Mouse (Mus musculus) stomach, embryonic 14.5 days (tissue): ENCODE measurements around the gene Prpf8. TPM values are rescaled to one million over a fixed set of nuclear protein-coding genes. Genes with fewer than 3 reads are reported as not detected.

Source experiments
- ATAC-seq: fragments of 200-750 bp; cut with Nextera tagmentation; 2 replicates; pipeline ENCODE4 v1.8.0; 2017; ENCODE audit warnings: low read depth, moderate TSS enrichment; ENCODE audit not compliant: insufficient number of reproducible peaks, insufficient read depth, low FRiP score
- H3K27ac ChIP-seq: fragments of 300-500 bp; sonication (generic); 2 replicates; pipeline ENCODE4 v1.5.1; 2014; ENCODE audit warnings: mild to moderate bottlenecking, low read length, moderate library complexity, mixed read lengths
- H3K27me3 ChIP-seq: fragments of 300-500 bp; sonication (generic); 2 replicates; pipeline ENCODE4 v1.6.1; 2014; ENCODE audit warnings: low read length, control low read depth, mixed read lengths; ENCODE audit not compliant: control insufficient read depth, insufficient read depth
- H3K36me3 ChIP-seq: fragments of 300-500 bp; sonication (generic); 2 replicates; pipeline ENCODE4 v1.6.1; 2014; ENCODE audit warnings: mild to moderate bottlenecking, control low read depth, low read length, moderate library complexity, mixed read lengths; ENCODE audit not compliant: control insufficient read depth, insufficient read depth
- H3K4me1 ChIP-seq: fragments of 300-500 bp; sonication (generic); 2 replicates; pipeline ENCODE4 v1.6.1; 2014; ENCODE audit warnings: low read length, control low read depth, mixed read lengths; ENCODE audit not compliant: control insufficient read depth, insufficient read depth
- H3K4me2 ChIP-seq: fragments of 300-500 bp; sonication (generic); replicated peaks from 2 replicates; pipeline ENCODE4 v1.6.1; 2014; ENCODE audit warnings: low read depth, low read length, control low read depth
- H3K4me3 ChIP-seq: fragments of 300-500 bp; sonication (generic); 2 replicates; pipeline ENCODE4 v1.5.1; 2014; ENCODE audit warnings: low read depth, low read length, control low read depth
- H3K9ac ChIP-seq: fragments of 300-500 bp; sonication (generic); replicated peaks from 2 replicates; pipeline ENCODE4 v1.6.1; 2014; ENCODE audit warnings: low read depth, mild to moderate bottlenecking, control low read depth, low read length, moderate library complexity, mixed read lengths
- H3K9me3 ChIP-seq: fragments of 300-500 bp; sonication (generic); 2 replicates; pipeline ENCODE4 v1.6.1; 2016; ENCODE audit warnings: low read depth, low read length, control low read depth; ENCODE audit not compliant: control insufficient read depth
- WGBS: fragments of 180-500 bp; shearing (Covaris S2); extraction: QIAGEN DNeasy Blood & Tissue Kit; methylation state at CpG from one replicate; pipeline ENCODE4 v1.1.7; 2014; 5-methylcytosine and 5-hydroxymethylcytosine counted together
- polyA plus RNA-seq: library from polyadenylated mRNA; unstranded; fragments of >200 nt; fragmentation: Nextera tagmentation; extraction: Ambion mirVana; gene quantifications from 2 replicates; pipeline ENCODE4 v1.2.1, GENCODE M21; 2014

Gene Prpf8
- polyA plus RNA-seq, 1 experiment from 2014 or later = 79.7 TPM

GRCm38 (mm10) chr11:75487496-75487895 lies 880 bp downstream of the Prpf8 start:
- Histone ChIP-seq H3K4me1 (peaks cover 10% of the 10 kb centered on the region), H3K4me2 (peak overlapping the region; percentile 69), H3K9ac (peak overlapping the region; percentile 58), H3K36me3 (peaks cover 38% of the 10 kb centered on the region), H3K27ac (no peak overlapping the region), H3K27me3 (no peaks in the 10 kb centered on the region), H3K9me3 (no peaks in the 10 kb centered on the region), H3K4me3 (peak overlapping the region; percentile 72)
- 39% methylated on average over 6 of the region's 6 CpGs for WGBS
- no peak for ATAC-seq

GRCm38 (mm10) chr11:75494296-75495049 lies 7.9 kb downstream of the Prpf8 start:
- 88% methylated on average over 10 of the region's 10 CpGs for WGBS
- no peak for ATAC-seq

GRCm38 (mm10) chr11:75498126-75498525 lies 11.5 kb downstream of the Prpf8 start:
- Histone ChIP-seq H3K27ac (no peak overlapping the region), H3K4me3 (no peak overlapping the region), H3K27me3 (no peaks in the 10 kb centered on the region), H3K4me2 (no peak overlapping the region), H3K9me3 (no peaks in the 10 kb centered on the region), H3K4me1 (no peaks in the 10 kb centered on the region), H3K36me3 (peaks cover 97% of the 10 kb centered on the region), H3K9ac (no peak overlapping the region)
- WGBS = 77% methylated on average over 1 of the region's 1 CpGs
- no peak for ATAC-seq

More at GRCm38 (mm10) chr11:75494296-75495049, 7.9 kb downstream of the Prpf8 start:
- Histone ChIP-seq H3K27ac (no peak overlapping the region), H3K4me2 (no peak overlapping the region), H3K9ac (no peak overlapping the region), H3K9me3 (no peaks in the 10 kb centered on the region), H3K36me3 (peaks cover 98% of the 10 kb centered on the region), H3K4me3 (no peak overlapping the region), H3K27me3 (no peaks in the 10 kb centered on the region), H3K4me1 (no peaks in the 10 kb centered on the region)

DNA sequence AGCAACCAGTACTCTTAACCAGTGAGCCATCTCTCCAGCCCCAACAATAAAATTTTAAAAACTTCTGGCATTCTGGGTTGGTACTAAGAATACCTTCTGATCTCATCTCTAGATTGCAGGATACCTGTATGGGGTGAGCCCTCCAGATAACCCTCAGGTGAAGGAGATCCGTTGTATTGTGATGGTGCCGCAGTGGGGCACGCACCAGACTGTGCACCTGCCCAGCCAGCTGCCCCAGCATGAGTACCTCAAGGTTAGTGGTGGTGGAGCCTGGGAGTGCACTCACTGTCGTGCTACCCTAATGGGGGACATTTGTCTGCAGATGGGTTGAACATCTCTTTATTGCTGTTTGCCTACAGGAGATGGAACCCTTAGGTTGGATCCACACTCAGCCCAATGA lies 21.5 kb downstream of the Prpf8 start:
- no peak overlapping the region for H3K27ac ChIP-seq
- H3K27me3 ChIP-seq = no peaks in the 10 kb centered on the region
- no peaks in the 10 kb centered on the region for H3K9me3 ChIP-seq
- WGBS = 92% methylated on average over 4 of the region's 4 CpGs
- no peak overlapping the region for H3K4me2 ChIP-seq
- peaks cover 61% of the 10 kb centered on the region for H3K36me3 ChIP-seq
- no peak for ATAC-seq
- no peak overlapping the region for H3K9ac ChIP-seq
- no peak overlapping the region for H3K4me3 ChIP-seq
- peaks cover 16% of the 10 kb centered on the region for H3K4me1 ChIP-seq

DNA sequence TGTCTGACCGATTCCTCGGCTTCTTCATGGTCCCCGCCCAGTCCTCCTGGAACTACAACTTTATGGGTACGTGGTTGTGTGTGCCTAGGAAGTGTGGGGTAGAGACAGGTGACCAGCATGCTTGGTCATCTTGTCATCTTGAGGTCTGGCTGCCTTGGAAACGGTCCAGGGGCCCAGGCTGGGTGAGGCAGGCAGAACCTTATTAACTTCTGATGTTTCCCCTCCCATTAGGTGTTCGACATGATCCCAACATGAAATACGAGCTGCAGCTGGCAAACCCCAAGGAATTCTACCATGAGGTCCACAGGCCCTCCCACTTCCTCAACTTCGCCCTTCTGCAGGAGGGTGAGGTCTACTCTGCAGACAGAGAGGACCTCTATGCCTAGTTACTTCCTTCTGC lies 22.3 kb downstream of the Prpf8 start:
- no peaks in the 10 kb centered on the region for H3K27me3 ChIP-seq
- peaks cover 53% of the 10 kb centered on the region for H3K36me3 ChIP-seq
- peaks cover 16% of the 10 kb centered on the region for H3K4me1 ChIP-seq
- H3K4me3 ChIP-seq = no peak overlapping the region
- no peak overlapping the region for H3K4me2 ChIP-seq
- H3K9me3 ChIP-seq = no peaks in the 10 kb centered on the region
- 63% methylated on average over 8 of the region's 8 CpGs for WGBS
- no peak overlapping the region for H3K27ac ChIP-seq
- H3K9ac ChIP-seq = no peak overlapping the region
- ATAC-seq = no peak

DNA sequence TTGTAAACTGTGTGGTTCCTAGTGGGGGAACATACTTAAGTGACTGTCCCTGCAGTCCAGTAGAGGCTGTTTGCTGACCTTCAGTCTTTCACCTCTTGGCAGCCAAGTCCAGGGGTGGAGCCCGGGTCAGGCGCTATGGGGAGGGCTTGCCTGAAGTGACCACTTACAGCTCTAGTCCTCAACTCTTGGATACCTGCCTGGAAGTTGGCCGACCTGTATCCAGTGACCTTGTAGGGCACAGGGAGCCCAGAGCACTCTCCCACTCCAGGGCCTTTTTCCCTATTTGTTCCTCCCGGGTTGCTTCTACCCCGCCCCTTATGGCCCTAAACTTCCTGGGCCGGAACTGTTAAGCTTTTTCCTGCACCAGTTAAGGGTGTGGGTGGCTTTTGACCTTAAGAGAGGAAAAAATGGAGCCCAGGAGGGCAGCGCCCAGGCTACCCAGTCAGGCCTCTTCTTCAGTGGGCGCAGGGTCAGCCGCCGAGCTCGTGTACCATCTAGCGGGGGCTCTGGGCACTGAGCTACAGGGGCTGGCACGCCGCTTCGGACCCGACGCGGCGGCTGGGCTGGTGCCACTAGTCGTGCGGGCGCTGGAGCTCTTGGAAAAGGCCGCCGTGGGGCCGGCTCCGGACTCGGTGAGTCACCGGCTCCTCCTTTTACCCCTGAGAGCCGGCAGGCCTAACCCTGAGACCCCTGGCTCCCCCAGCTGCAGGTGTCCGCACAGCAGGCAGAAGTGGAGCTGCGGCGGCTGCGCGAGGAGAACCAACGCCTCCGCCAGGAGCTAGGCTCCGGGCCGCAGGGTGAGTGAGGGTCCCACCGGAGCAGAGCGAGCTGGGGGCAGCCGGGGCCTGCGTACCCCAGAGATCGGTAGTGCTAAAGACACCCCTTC lies 23.4 kb downstream of the Prpf8 start, which contains the start of gene Rilp:
TSS of gene Rilp (plus strand) at position 354 of the 886 bp plus-strand sequence.
- Histone ChIP-seq H3K9me3 (no peaks in the 10 kb centered on the region), H3K4me2 (peak within 1 kb of the TSS; percentile 96), H3K9ac (peak within 1 kb of the TSS; percentile 22), H3K4me1 (peaks cover 16% of the 10 kb centered on the region), H3K27me3 (no peaks in the 10 kb centered on the region), H3K36me3 (peaks cover 42% of the 10 kb centered on the region), H3K27ac (peak within 1 kb of the TSS; percentile 64; the same call in 1 of the 2 replicates), H3K4me3 (peak within 1 kb of the TSS; percentile 46)
- 3% methylated on average over 43 of the region's 43 CpGs for WGBS
- ATAC-seq = peak; percentile 85

DNA sequence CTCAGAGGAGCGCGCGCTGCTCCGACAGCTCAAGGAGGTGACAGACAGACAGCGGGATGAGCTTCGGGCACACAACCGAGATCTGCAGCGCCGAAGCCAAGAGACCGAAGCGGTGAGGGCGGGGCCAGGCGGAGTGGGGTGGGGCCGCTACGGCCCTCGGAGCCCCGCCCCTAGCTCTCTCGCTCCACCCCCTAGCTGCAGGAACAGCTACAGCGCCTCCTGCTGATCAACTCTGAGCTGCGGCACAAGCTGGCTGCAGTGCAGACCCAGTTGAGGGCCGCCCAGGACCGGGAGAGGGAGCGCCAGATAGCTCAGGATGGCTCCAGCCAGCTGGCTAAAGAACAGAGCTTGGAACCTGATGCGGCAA lies 24.0 kb downstream of the Prpf8 start:
- Histone ChIP-seq H3K4me2 (peak overlapping the region; percentile 96), H3K9me3 (no peaks in the 10 kb centered on the region), H3K9ac (peak overlapping the region; percentile 22; the same call in 1 of the 2 replicates), H3K36me3 (peaks cover 38% of the 10 kb centered on the region), H3K4me1 (peaks cover 16% of the 10 kb centered on the region), H3K27ac (peak overlapping the region; percentile 64; the same call in 1 of the 2 replicates), H3K4me3 (peak overlapping the region; percentile 46), H3K27me3 (no peaks in the 10 kb centered on the region)
- 2% methylated on average over 23 of the region's 24 CpGs for WGBS
- ATAC-seq = peak; percentile 83

DNA sequence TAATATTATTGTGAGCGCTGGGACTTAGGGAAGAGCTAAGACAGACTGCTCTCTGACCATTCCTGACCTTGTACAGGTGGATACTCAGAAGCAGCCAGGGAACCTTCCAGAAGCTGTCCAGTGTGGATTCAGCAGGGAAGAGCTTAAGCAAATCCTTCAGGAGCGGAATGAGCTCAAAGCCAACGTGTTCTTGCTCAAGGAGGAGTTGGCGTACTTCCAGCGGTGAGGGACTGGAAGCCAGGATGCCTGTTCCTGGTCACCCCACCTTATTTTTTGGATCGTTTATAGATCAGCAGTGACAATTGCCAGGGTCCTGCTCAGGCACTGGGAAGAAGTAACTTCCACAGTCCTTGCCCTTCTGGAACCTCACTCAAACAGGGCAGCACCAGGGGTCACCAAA lies 24.6 kb downstream of the Prpf8 start:
- Histone ChIP-seq H3K9me3 (no peaks in the 10 kb centered on the region), H3K4me2 (no peak overlapping the region), H3K36me3 (peaks cover 32% of the 10 kb centered on the region), H3K27me3 (no peaks in the 10 kb centered on the region), H3K4me1 (peaks cover 16% of the 10 kb centered on the region), H3K4me3 (no peak overlapping the region), H3K27ac (no peak overlapping the region), H3K9ac (no peak overlapping the region)
- WGBS = 77% methylated on average over 6 of the region's 6 CpGs
- no peak for ATAC-seq
